Mouse (Mus musculus) heart, embryonic 10.5 days (tissue): Measurements from ENCODE around the gene Efcab7. TPM values are rescaled to one million over a fixed set of nuclear protein-coding genes. Genes with fewer than 3 reads are reported as not detected.

Experiments used
- DNase-seq: peaks from one replicate; pipeline ENCODE4 v3.0.0-alpha.2; 2017; ENCODE audit warnings: low spot score
- H3K27ac ChIP-seq: fragments of 300-500 bp; sonication (generic); 2 replicates; pipeline ENCODE4 v1.5.1; 2016; ENCODE audit warnings: mild to moderate bottlenecking
- H3K27me3 ChIP-seq: fragments of 300-500 bp; sonication (generic); 2 replicates; pipeline ENCODE4 v1.6.1; 2016; ENCODE audit warnings: mild to moderate bottlenecking; ENCODE audit not compliant: poor library complexity, insufficient read depth, severe bottlenecking
- H3K36me3 ChIP-seq: fragments of 300-500 bp; sonication (generic); 2 replicates; pipeline ENCODE4 v1.6.1; 2016; ENCODE audit warnings: mild to moderate bottlenecking, moderate library complexity
- H3K4me1 ChIP-seq: fragments of 300-500 bp; sonication (generic); 2 replicates; pipeline ENCODE4 v1.6.1; 2016; ENCODE audit warnings: mild to moderate bottlenecking
- H3K4me3 ChIP-seq: fragments of 300-500 bp; sonication (generic); 2 replicates; pipeline ENCODE4 v1.5.1; 2016; ENCODE audit warnings: mild to moderate bottlenecking, moderate library complexity
- H3K9me3 ChIP-seq: fragments of 300-500 bp; sonication (generic); 2 replicates; pipeline ENCODE4 v1.6.1; 2016; ENCODE audit warnings: mild to moderate bottlenecking, moderate library complexity
- WGBS: fragments of 180-500 bp; shearing (Covaris S2); methylation state at CpG from one replicate; pipeline ENCODE4 v1.1.7; 2016; 5-methylcytosine and 5-hydroxymethylcytosine counted together
- polyA plus RNA-seq: library from polyadenylated mRNA; unstranded; fragments of >200 nt; fragmentation: Nextera tagmentation; extraction: Ambion mirVana; gene quantifications from 2 replicates; pipeline ENCODE4 v1.2.1, GENCODE M21; 2016

Gene Efcab7
- polyA plus RNA-seq, 1 experiment from 2014 or later: 17.8 TPM

DNA sequence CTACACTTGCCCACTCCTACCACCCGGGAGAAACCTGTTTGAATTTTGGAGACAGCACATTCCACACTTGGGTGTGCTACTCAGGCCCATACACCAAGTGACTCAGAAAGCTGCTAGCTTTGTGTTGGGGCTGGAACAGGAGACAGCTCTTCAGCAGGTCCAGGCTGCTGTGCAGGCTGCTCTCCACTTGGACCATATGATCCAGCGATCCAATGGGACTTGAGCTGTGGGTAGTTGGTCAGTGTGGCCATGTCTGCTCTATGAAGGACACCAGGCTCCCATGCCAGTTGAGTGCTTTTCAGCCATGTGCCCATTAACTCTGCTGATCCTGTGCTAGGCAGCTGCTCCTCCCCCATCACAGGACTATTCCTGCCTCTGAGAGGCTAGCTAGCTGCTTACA lies 124.9 kb downstream of the Efcab7 start:
- DNase-seq: no peak
- H3K9me3 ChIP-seq: no peaks in the 10 kb centered on the region
- H3K27ac ChIP-seq: no peak overlapping the region
- 77% methylated on average over 2 of the region's 2 CpGs for WGBS
- H3K4me3 ChIP-seq: no peak overlapping the region
- H3K27me3 ChIP-seq: no peaks in the 10 kb centered on the region
- peaks cover 11% of the 10 kb centered on the region; the same call in 1 of the 2 replicates for H3K36me3 ChIP-seq
- H3K4me1 ChIP-seq: peaks cover 31% of the 10 kb centered on the region

GRCm38 (mm10) chr4:99955396-99955795 lies 126.4 kb downstream of the Efcab7 start:
- no peaks in the 10 kb centered on the region for H3K27me3 ChIP-seq
- DNase-seq: no peak
- H3K4me1 ChIP-seq: peaks cover 40% of the 10 kb centered on the region
- peaks cover 11% of the 10 kb centered on the region; the same call in 1 of the 2 replicates for H3K36me3 ChIP-seq
- H3K27ac ChIP-seq: no peak overlapping the region
- WGBS: 87% methylated on average over 10 of the region's 10 CpGs
- no peaks in the 10 kb centered on the region for H3K9me3 ChIP-seq
- H3K4me3 ChIP-seq: no peak overlapping the region

- no peak overlapping the region for H3K27ac ChIP-seq
- H3K4me3 ChIP-seq: no peak overlapping the region
- H3K9me3 ChIP-seq: no peaks in the 10 kb centered on the region
- H3K27me3 ChIP-seq: no peaks in the 10 kb centered on the region
- H3K4me1 ChIP-seq: peaks cover 33% of the 10 kb centered on the region
- no peak for DNase-seq
- peaks cover 9% of the 10 kb centered on the region for H3K36me3 ChIP-seq
- 96% methylated on average over 4 of the region's 4 CpGs for WGBS
These were observed 128.2 kb downstream of the Efcab7 start for GRCm38 (mm10) chr4:99957186-99957585.

GRCm38 (mm10) chr4:99958084-99958815 lies 129.3 kb downstream of the Efcab7 start:
- 59% methylated on average over 7 of the region's 7 CpGs for WGBS
- Histone ChIP-seq H3K4me1 (peaks cover 33% of the 10 kb centered on the region), H3K9me3 (no peaks in the 10 kb centered on the region), H3K27me3 (no peaks in the 10 kb centered on the region), H3K27ac (0 out of 2 replicates have a peak overlapping the region, but pooled peaks have one; percentile 29), H3K4me3 (no peak overlapping the region), H3K36me3 (peaks cover 15% of the 10 kb centered on the region)
- no peak for DNase-seq

GRCm38 (mm10) chr4:99959308-99959707 lies 130.3 kb downstream of the Efcab7 start:
- WGBS: 47% methylated on average over 3 of the region's 3 CpGs
- Histone ChIP-seq H3K27ac (no peak overlapping the region; the same call in 1 of the 2 replicates), H3K36me3 (peaks cover 22% of the 10 kb centered on the region), H3K4me1 (peaks cover 27% of the 10 kb centered on the region), H3K9me3 (no peaks in the 10 kb centered on the region), H3K27me3 (no peaks in the 10 kb centered on the region), H3K4me3 (no peak overlapping the region)
- no peak for DNase-seq

Other genes with a start within 250 kb of the Efcab7 start
- gene Foxd3, start 172.9 kb upstream of the Efcab7 start, polyA plus RNA-seq: 0.18 TPM in 1 of 2 replicates, not detected in the other
- 13.2 and 16.2 TPM in 2 replicates for gene Alg6, start 113.5 kb upstream of the Efcab7 start, polyA plus RNA-seq
- 259 and 327 TPM in 2 replicates for gene Pgm1, start 100.2 kb downstream of the Efcab7 start, polyA plus RNA-seq
- 37.0 and 43.8 TPM in 2 replicates for gene Itgb3bp, start 100.6 kb downstream of the Efcab7 start, polyA plus RNA-seq